Mouse (Mus musculus) lung, embryonic 14.5 days (tissue): Measurements from ENCODE around the gene Adk. TPM values are rescaled to one million over a fixed set of nuclear protein-coding genes. Genes with fewer than 3 reads are reported as not detected.
A peak's percentile ranks its signal among the peaks of the same experiment; 100 is the strongest.

Experiments used
- ATAC-seq: fragments of 200-750 bp; cut with Nextera tagmentation; 2 replicates; pipeline ENCODE4 v1.8.0; 2017; ENCODE audit warnings: mild to moderate bottlenecking, moderate TSS enrichment, moderate library complexity; ENCODE audit not compliant: insufficient read depth
- DNase-seq: peaks from one replicate; pipeline ENCODE4 v3.0.0-alpha.2; 2015
- H3K27ac ChIP-seq: fragments of 300-500 bp; sonication (generic); 2 replicates; pipeline ENCODE4 v1.5.1; 2014; ENCODE audit warnings: low read depth, mild to moderate bottlenecking, moderate library complexity
- H3K27me3 ChIP-seq: fragments of 300-500 bp; sonication (generic); 2 replicates; pipeline ENCODE4 v1.6.1; 2014; ENCODE audit warnings: low read length, control low read depth; ENCODE audit not compliant: insufficient read depth
- H3K36me3 ChIP-seq: fragments of 300-500 bp; sonication (generic); 2 replicates; pipeline ENCODE4 v1.6.1; 2014; ENCODE audit warnings: control low read depth; ENCODE audit not compliant: insufficient read depth
- H3K4me1 ChIP-seq: fragments of 300-500 bp; sonication (generic); 2 replicates; pipeline ENCODE4 v1.6.1; 2014; ENCODE audit warnings: antibody characterized with exemption, control low read depth; ENCODE audit not compliant: insufficient read depth
- H3K4me2 ChIP-seq: fragments of 300-500 bp; sonication (generic); 2 replicates; pipeline ENCODE4 v1.6.1; 2014; ENCODE audit warnings: mild to moderate bottlenecking
- H3K4me3 ChIP-seq: fragments of 300-500 bp; sonication (generic); 2 replicates; pipeline ENCODE4 v1.5.1; 2014; ENCODE audit warnings: low read depth, low read length
- H3K9ac ChIP-seq: fragments of 300-500 bp; sonication (generic); 2 replicates; pipeline ENCODE4 v1.6.1; 2014
- H3K9me3 ChIP-seq: fragments of 300-500 bp; sonication (generic); 2 replicates; pipeline ENCODE4 v1.6.1; 2016; ENCODE audit warnings: low read depth, low read length, control low read depth
- CTCF ChIP-seq: IDR thresholded peaks from 2 replicates; pipeline ENCODE4 v1.5.1; 2016; ENCODE audit warnings: antibody characterized with exemption, low read depth
- whole genome bisulfite sequencing: fragments of 180-500 bp; shearing (Covaris S2); extraction: QIAGEN DNeasy Blood & Tissue Kit; methylation state at CpG from one replicate; pipeline ENCODE4 v1.1.7; 2014; 5-methylcytosine and 5-hydroxymethylcytosine counted together
- polyA plus RNA-seq: library from polyadenylated mRNA; unstranded; fragments of >200 nt; fragmentation: Nextera tagmentation; extraction: Ambion mirVana; gene quantifications from 2 replicates; pipeline ENCODE4 v1.2.1, GENCODE M21; 2014

Gene Adk
- polyA plus RNA-seq, 1 experiment from 2014 or later, result 218 TPM

DNA sequence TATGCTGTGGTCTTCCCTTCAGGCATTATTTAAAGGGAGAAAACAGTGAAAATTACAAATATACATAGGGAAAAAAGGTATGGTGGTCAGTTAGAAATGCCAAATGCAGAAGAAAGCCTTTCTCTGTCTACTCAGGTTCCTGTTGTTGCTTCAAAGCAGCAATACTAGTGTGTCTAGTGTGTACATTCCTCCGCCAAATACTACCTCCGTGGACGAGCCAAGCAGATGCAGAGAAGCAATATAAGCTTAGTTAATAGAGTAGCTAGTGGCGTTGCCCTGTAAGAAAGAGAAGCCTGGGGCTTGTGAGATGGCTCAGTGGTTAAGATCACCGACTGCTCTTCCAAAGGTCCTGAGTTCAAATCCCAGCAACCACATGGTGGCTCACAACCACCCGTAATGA lies 359.1 kb downstream of the Adk start:
- H3K9ac ChIP-seq, result no peak overlapping the region
- no peak for TF ChIP-seq CTCF
- no peak for ATAC-seq
- H3K9me3 ChIP-seq, result no peaks in the 10 kb centered on the region
- no peak for DNase-seq
- H3K36me3 ChIP-seq, result no peaks in the 10 kb centered on the region
- no peak overlapping the region for H3K27ac ChIP-seq
- H3K4me2 ChIP-seq, result no peak overlapping the region
- H3K4me3 ChIP-seq, result no peak overlapping the region
- H3K27me3 ChIP-seq, result no peaks in the 10 kb centered on the region
- H3K4me1 ChIP-seq, result no peaks in the 10 kb centered on the region
- 87% methylated on average over 6 of the region's 6 CpGs for WGBS

- WGBS, result 53% methylated on average over 7 of the region's 7 CpGs
- Histone ChIP-seq H3K9me3 (no peaks in the 10 kb centered on the region), H3K4me3 (no peak overlapping the region), H3K36me3 (no peaks in the 10 kb centered on the region), H3K4me2 (no peak overlapping the region), H3K9ac (no peak overlapping the region), H3K4me1 (no peaks in the 10 kb centered on the region), H3K27ac (no peak overlapping the region), H3K27me3 (no peaks in the 10 kb centered on the region)
- DNase-seq (no peak), ATAC-seq (no peak)
- TF ChIP-seq CTCF, result no peak
These were observed 366.0 kb downstream of the Adk start for GRCm38 (mm10) chr14:21418332-21418731.

GRCm38 (mm10) chr14:21427369-21427768 lies 375.0 kb downstream of the Adk start:
- ATAC-seq, result no peak
- no peaks in the 10 kb centered on the region for H3K9me3 ChIP-seq
- peaks cover 3% of the 10 kb centered on the region; the same call in 1 of the 2 replicates for H3K4me1 ChIP-seq
- WGBS, result 77% methylated on average over 7 of the region's 7 CpGs
- no peak overlapping the region for H3K9ac ChIP-seq
- 0 out of 2 replicates have a peak, but pooled peaks cover 6% of the 10 kb centered on the region for H3K36me3 ChIP-seq
- H3K27ac ChIP-seq, result no peak overlapping the region
- no peak overlapping the region for H3K4me2 ChIP-seq
- TF ChIP-seq CTCF, result no peak
- H3K4me3 ChIP-seq, result no peak overlapping the region
- H3K27me3 ChIP-seq, result no peaks in the 10 kb centered on the region
- DNase-seq, result no peak

GRCm38 (mm10) chr14:21433415-21433814 lies 381.0 kb downstream of the Adk start:
- DNase-seq (no peak), ATAC-seq (no peak)
- no peak for TF ChIP-seq CTCF
- Histone ChIP-seq H3K27ac (no peak overlapping the region), H3K9ac (no peak overlapping the region), H3K4me1 (no peaks in the 10 kb centered on the region), H3K9me3 (no peaks in the 10 kb centered on the region), H3K4me3 (no peak overlapping the region), H3K4me2 (no peak overlapping the region), H3K36me3 (no peaks in the 10 kb centered on the region), H3K27me3 (no peaks in the 10 kb centered on the region)
- WGBS, result 71% methylated on average over 4 of the region's 4 CpGs

GRCm38 (mm10) chr14:21433995-21434394 lies 381.6 kb downstream of the Adk start:
- Histone ChIP-seq H3K4me1 (no peaks in the 10 kb centered on the region), H3K4me2 (no peak overlapping the region), H3K27me3 (no peaks in the 10 kb centered on the region), H3K27ac (no peak overlapping the region), H3K4me3 (no peak overlapping the region), H3K36me3 (no peaks in the 10 kb centered on the region), H3K9ac (no peak overlapping the region), H3K9me3 (no peaks in the 10 kb centered on the region)
- no peak for ATAC-seq
- no peak for DNase-seq
- no peak for TF ChIP-seq CTCF
- 67% methylated on average over 5 of the region's 5 CpGs for WGBS

DNA sequence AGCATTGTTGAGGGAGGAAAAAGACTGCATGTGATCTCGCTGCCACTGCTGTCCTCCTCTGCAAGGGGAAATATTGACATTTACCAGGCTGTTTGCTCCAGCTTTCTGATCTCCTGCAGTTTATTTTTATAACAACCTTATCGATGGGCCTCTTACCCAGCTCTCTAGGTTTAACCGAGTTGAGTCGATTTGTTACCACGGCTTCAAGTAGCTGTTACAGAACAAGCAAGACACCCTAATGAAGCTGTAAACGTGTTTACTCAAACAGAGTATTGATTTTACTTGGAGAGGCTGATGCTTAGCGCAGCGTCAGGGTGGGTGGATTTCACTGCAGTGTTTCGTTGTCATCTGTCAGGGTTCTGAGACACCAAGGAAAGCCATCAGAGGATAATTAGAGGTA lies 382.3 kb downstream of the Adk start:
- no peak overlapping the region for H3K4me3 ChIP-seq
- no peak for DNase-seq
- TF ChIP-seq CTCF, result no peak
- no peaks in the 10 kb centered on the region for H3K36me3 ChIP-seq
- H3K4me1 ChIP-seq, result no peaks in the 10 kb centered on the region
- 24% methylated on average over 9 of the region's 9 CpGs for WGBS
- no peaks in the 10 kb centered on the region for H3K9me3 ChIP-seq
- no peak for ATAC-seq
- H3K27ac ChIP-seq, result no peak overlapping the region
- no peak overlapping the region for H3K4me2 ChIP-seq
- no peak overlapping the region for H3K9ac ChIP-seq
- H3K27me3 ChIP-seq, result no peaks in the 10 kb centered on the region

- H3K9ac ChIP-seq, result no peak overlapping the region
- H3K36me3 ChIP-seq, result no peaks in the 10 kb centered on the region
- H3K4me1 ChIP-seq, result no peaks in the 10 kb centered on the region
- peak; percentile 52; the same call in 1 of the 2 replicates for ATAC-seq
- no peaks in the 10 kb centered on the region for H3K9me3 ChIP-seq
- DNase-seq, result no peak
- no peak for TF ChIP-seq CTCF
- no peak overlapping the region for H3K4me2 ChIP-seq
- H3K27me3 ChIP-seq, result no peaks in the 10 kb centered on the region
- 26% methylated on average over 4 of the region's 4 CpGs for WGBS
- H3K4me3 ChIP-seq, result no peak overlapping the region
- no peak overlapping the region for H3K27ac ChIP-seq
These were observed 387.4 kb downstream of the Adk start for GRCm38 (mm10) chr14:21439785-21440184.

DNA sequence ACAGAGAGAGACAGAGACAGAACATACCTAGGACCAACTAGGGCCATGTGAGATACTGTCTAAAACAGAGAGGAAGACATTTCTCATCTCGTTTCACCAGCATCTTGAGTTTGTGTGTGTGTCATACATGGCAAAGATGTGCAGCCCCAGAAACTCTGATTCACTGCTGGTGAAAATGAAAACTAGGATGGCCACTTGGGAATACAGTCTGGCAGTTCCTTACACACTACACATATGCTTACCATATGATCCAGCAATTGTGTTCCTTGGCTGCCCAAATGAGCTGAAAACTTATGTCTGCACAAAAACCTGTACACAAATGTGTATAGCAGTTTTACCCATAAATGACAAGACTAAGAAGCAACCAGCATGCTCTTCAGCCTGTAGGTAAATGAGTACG lies 388.2 kb downstream of the Adk start:
- Histone ChIP-seq H3K9me3 (no peaks in the 10 kb centered on the region), H3K36me3 (no peaks in the 10 kb centered on the region), H3K4me2 (no peak overlapping the region), H3K4me3 (no peak overlapping the region), H3K4me1 (no peaks in the 10 kb centered on the region), H3K27me3 (no peaks in the 10 kb centered on the region), H3K9ac (no peak overlapping the region), H3K27ac (no peak overlapping the region)
- ATAC-seq, result no peak
- 81% methylated on average over 2 of the region's 2 CpGs for WGBS
- no peak for TF ChIP-seq CTCF
- DNase-seq, result no peak
